Mouse (Mus musculus) hindbrain, postnatal 0 days (tissue): Measurements from ENCODE around the gene Ehbp1. TPM values are rescaled to one million over a fixed set of nuclear protein-coding genes. Genes with fewer than 3 reads are reported as not detected.
A peak's percentile ranks its signal among the peaks of the same experiment; 100 is the strongest.

Source experiments
- ATAC-seq: fragments of 200-750 bp; cut with Nextera tagmentation; 2 replicates; pipeline ENCODE4 v1.8.0; 2017; ENCODE audit warnings: mild to moderate bottlenecking, moderate TSS enrichment, moderate library complexity
- DNase-seq: peaks from one replicate; pipeline ENCODE4 v3.0.0-alpha.2; 2015; ENCODE audit warnings: low spot score
- H3K27ac ChIP-seq: fragments of 300-500 bp; sonication (generic); 2 replicates; pipeline ENCODE4 v1.5.1; 2014; ENCODE audit warnings: mild to moderate bottlenecking
- H3K27me3 ChIP-seq: fragments of 300-500 bp; sonication (generic); 2 replicates; pipeline ENCODE4 v1.6.1; 2014; ENCODE audit warnings: low read length, mixed read lengths; ENCODE audit not compliant: insufficient read depth
- H3K36me3 ChIP-seq: fragments of 300-500 bp; sonication (generic); 2 replicates; pipeline ENCODE4 v1.6.1; 2014; ENCODE audit warnings: low read length, mixed read lengths; ENCODE audit not compliant: insufficient read depth
- H3K4me1 ChIP-seq: fragments of 300-500 bp; sonication (generic); 2 replicates; pipeline ENCODE4 v1.6.1; 2014; ENCODE audit warnings: antibody characterized with exemption, low read length, mixed read lengths; ENCODE audit not compliant: insufficient read depth
- H3K4me2 ChIP-seq: fragments of 300-500 bp; sonication (generic); 2 replicates; pipeline ENCODE4 v1.6.1; 2014; ENCODE audit warnings: low read depth, mild to moderate bottlenecking, low read length, moderate library complexity, mixed read lengths
- H3K4me3 ChIP-seq: fragments of 300-500 bp; sonication (generic); 2 replicates; pipeline ENCODE4 v1.5.1; 2014; ENCODE audit warnings: low read length
- H3K9ac ChIP-seq: fragments of 300-500 bp; sonication (generic); replicated peaks from 2 replicates; pipeline ENCODE4 v1.6.1; 2014; ENCODE audit warnings: mild to moderate bottlenecking, low read length, moderate library complexity, mixed read lengths
- H3K9me3 ChIP-seq: fragments of 300-500 bp; sonication (generic); 2 replicates; pipeline ENCODE4 v1.6.1; 2016; ENCODE audit warnings: low read length, mixed read lengths
- CTCF ChIP-seq: IDR thresholded peaks from 2 replicates; pipeline ENCODE4 v1.5.1; 2016; ENCODE audit warnings: antibody characterized with exemption, control low read depth, low read depth
- WGBS: fragments of 180-500 bp; shearing (Covaris S2); extraction: QIAGEN DNeasy Blood & Tissue Kit; methylation state at CpG from one replicate; pipeline ENCODE4 v1.1.7; 2014; 5-methylcytosine and 5-hydroxymethylcytosine counted together
- polyA plus RNA-seq: library from polyadenylated mRNA; unstranded; fragments of >200 nt; fragmentation: Nextera tagmentation; extraction: Ambion mirVana; gene quantifications from 2 replicates; pipeline ENCODE4 v1.2.1, GENCODE M21; 2015
- total RNA-seq: library from RNA; depleted of rRNA; stranded (reverse); fragments of >200 nt; gene quantifications from 2 replicates; pipeline ENCODE4 v1.2.3, GENCODE M21; 2014

Ehbp1 gene
- total and polyA plus RNA-seq, 2 experiments from 2014 or later = 14.9 to 19.4 TPM

GRCm38 (mm10) chr11:22170962-22171638 lies 171.0 kb downstream of the Ehbp1 start:
- WGBS = 96% methylated on average over 6 of the region's 6 CpGs

GRCm38 (mm10) chr11:22157882-22158281 lies 184.2 kb downstream of the Ehbp1 start:
- ATAC-seq (no peak), DNase-seq (no peak)
- Histone ChIP-seq H3K36me3 (no peaks in the 10 kb centered on the region), H3K4me3 (no peak overlapping the region), H3K27me3 (no peaks in the 10 kb centered on the region), H3K9ac (no peak overlapping the region), H3K9me3 (no peaks in the 10 kb centered on the region), H3K4me2 (no peak overlapping the region), H3K27ac (no peak overlapping the region), H3K4me1 (no peaks in the 10 kb centered on the region)
- 94% methylated on average over 4 of the region's 4 CpGs for WGBS
- TF ChIP-seq CTCF = no peak

More at GRCm38 (mm10) chr11:22170962-22171638, 171.0 kb downstream of the Ehbp1 start:
- DNase-seq (no peak), ATAC-seq (no peak)
- no peak for TF ChIP-seq CTCF
- Histone ChIP-seq H3K27me3 (no peaks in the 10 kb centered on the region), H3K9ac (no peak overlapping the region), H3K9me3 (no peaks in the 10 kb centered on the region), H3K4me1 (no peaks in the 10 kb centered on the region), H3K36me3 (peaks cover 16% of the 10 kb centered on the region; the same call in 1 of the 2 replicates), H3K4me2 (no peak overlapping the region), H3K27ac (no peak overlapping the region), H3K4me3 (no peak overlapping the region)

- ATAC-seq = 0 out of 2 replicates have a peak, but pooled peaks have one; percentile 40
- WGBS = 96% methylated on average over 2 of the region's 2 CpGs
Observed at GRCm38 (mm10) chr11:22156182-22156581, 185.9 kb downstream of the Ehbp1 start.

GRCm38 (mm10) chr11:22155366-22156095 lies 186.6 kb downstream of the Ehbp1 start:
- TF ChIP-seq CTCF = no peak
- peaks cover 4% of the 10 kb centered on the region; the same call in 1 of the 2 replicates for H3K36me3 ChIP-seq
- no peak overlapping the region for H3K27ac ChIP-seq
- H3K4me1 ChIP-seq = no peaks in the 10 kb centered on the region
- no peak for ATAC-seq
- WGBS = 91% methylated on average over 3 of the region's 3 CpGs
- no peaks in the 10 kb centered on the region for H3K27me3 ChIP-seq
- no peaks in the 10 kb centered on the region for H3K9me3 ChIP-seq
- no peak for DNase-seq
- no peak overlapping the region for H3K4me2 ChIP-seq
- no peak overlapping the region for H3K4me3 ChIP-seq
- no peak overlapping the region for H3K9ac ChIP-seq

More at GRCm38 (mm10) chr11:22156182-22156581, 185.9 kb downstream of the Ehbp1 start:
- no peak overlapping the region for H3K27ac ChIP-seq
- H3K36me3 ChIP-seq = no peaks in the 10 kb centered on the region
- no peak overlapping the region for H3K4me2 ChIP-seq
- TF ChIP-seq CTCF = no peak
- no peaks in the 10 kb centered on the region for H3K9me3 ChIP-seq
- H3K4me1 ChIP-seq = no peaks in the 10 kb centered on the region
- no peak overlapping the region for H3K4me3 ChIP-seq
- H3K27me3 ChIP-seq = no peaks in the 10 kb centered on the region
- no peak for DNase-seq
- no peak overlapping the region for H3K9ac ChIP-seq

- H3K36me3 ChIP-seq = peaks cover 8% of the 10 kb centered on the region; the same call in 1 of the 2 replicates
- H3K4me3 ChIP-seq = no peak overlapping the region
- H3K4me1 ChIP-seq = no peaks in the 10 kb centered on the region
- H3K9ac ChIP-seq = no peak overlapping the region
- ATAC-seq (no peak), DNase-seq (no peak)
- no peak overlapping the region for H3K27ac ChIP-seq
- TF ChIP-seq CTCF = no peak
- 79% methylated on average over 9 of the region's 9 CpGs for WGBS
- H3K27me3 ChIP-seq = no peaks in the 10 kb centered on the region
- no peak overlapping the region for H3K4me2 ChIP-seq
- no peaks in the 10 kb centered on the region for H3K9me3 ChIP-seq
Observed at GRCm38 (mm10) chr11:22154501-22155294, 187.4 kb downstream of the Ehbp1 start.

- TF ChIP-seq CTCF = no peak
- H3K27me3 ChIP-seq = no peaks in the 10 kb centered on the region
- 90% methylated on average over 2 of the region's 2 CpGs for WGBS
- no peak overlapping the region for H3K4me2 ChIP-seq
- no peak overlapping the region for H3K9ac ChIP-seq
- no peak for DNase-seq
- H3K4me3 ChIP-seq = no peak overlapping the region
- no peak overlapping the region for H3K27ac ChIP-seq
- ATAC-seq = no peak
- H3K36me3 ChIP-seq = no peaks in the 10 kb centered on the region
- H3K4me1 ChIP-seq = no peaks in the 10 kb centered on the region
- H3K9me3 ChIP-seq = no peaks in the 10 kb centered on the region
Observed at GRCm38 (mm10) chr11:22140737-22141136, 201.4 kb downstream of the Ehbp1 start.
